Mouse (Mus musculus) cerebellum, adult 11-12 months (tissue): ENCODE data around the gene Cdh1.
"Not testable (repeated sequence)": the region's sequence is repeated elsewhere in the genome, so short reads cannot be mapped to it uniquely, and the experiment has no call there.

Experiments used
- DNase-seq: peaks from one replicate; pipeline ENCODE4 v3.0.0; 2022

The Cdh1 gene

DNA sequence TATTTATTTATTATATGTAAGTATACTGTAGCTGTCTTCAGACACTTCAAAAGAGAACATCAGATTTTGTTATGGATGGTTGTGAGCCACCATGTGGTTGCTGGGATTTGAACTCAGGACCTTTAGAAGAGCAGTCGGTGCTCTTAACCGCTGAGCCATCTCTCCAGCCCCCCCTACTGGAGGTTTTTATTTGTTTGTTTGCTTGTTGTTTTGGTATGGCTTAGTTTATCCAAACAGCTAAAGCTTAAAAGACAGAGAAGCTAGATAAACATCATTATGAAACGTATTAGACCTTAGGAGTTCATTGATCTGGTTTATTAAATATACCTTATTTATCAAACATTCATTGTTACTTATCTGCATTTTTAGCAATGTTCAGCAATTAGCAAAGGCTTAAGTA is 7.5 kb upstream of the Cdh1 start:
- DNase-seq: not testable (repeated sequence)

DNA sequence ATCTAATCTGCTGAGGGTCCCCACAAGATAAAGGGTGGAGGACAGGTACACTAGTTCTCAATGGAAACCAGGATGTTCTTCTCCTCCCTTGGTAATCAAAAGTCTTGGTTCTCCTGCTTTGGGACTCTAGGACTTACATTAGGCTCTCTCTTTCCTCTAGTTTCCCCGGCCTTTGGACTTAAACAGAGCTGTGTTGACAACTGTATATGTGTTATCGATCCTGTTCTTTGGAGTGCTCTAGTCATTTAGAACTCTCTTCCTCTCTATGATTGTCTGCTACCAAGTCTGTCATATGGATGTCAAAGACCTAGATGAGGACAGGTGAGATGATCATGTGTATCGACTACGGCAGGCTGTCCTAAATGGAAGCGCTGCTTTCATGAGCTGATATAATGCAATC is 6.1 kb upstream of the Cdh1 start:
- DNase-seq: no peak

DNA sequence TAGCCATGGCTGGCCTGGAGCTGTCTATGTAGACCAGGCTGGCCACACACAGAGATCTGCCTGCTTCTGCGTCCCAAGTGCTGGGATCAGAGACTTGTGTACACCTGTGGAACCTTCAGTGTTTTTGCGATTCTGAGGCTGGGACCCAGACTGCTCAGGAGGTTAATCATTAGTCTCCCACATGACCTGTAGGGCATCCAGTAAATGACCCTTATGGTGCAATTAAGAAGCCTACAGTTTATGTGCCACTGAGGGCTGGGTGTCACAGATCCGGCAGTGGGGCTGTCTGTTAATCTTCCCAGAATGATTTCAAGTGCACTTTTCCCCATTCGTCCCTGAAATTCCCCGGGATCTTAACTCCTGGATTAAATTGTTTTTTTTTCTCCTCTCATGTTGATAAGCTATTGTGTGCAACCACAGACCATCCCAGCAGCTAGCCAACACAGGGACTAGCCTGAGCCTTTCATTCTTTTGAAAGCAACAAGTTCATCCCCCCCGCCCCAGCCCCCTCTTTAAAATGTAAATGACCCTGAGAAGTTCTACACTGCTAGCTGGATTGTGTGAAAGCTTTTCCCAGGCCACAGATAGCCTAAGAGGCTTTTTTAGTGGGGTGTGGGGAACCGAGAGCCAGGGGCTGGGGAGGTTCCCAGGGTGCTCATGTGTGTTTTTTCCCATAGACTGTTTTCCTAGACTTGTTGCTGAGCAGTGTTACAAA is 3.7 kb upstream of the Cdh1 start:
- no peak for DNase-seq

DNA sequence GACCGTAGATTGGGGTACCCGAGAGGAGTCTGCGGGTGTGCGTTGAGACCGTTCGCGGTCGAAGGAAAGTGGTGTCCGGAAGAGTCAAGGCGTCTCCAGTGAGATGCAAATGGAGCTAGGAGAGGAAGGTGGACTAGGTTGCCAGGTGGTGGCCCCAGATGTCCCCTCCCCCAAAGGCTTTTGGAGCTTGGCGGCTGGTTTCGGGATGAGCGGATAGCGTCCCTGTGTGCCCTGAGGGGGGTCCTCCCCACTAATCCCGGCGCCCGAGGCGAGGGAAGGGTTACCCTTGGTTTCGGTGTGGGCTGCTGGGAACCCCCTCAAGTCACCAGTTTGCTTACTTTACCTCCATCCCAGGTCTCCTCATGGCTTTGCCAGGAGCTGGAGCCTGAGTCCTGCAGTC is 782 bp downstream of the Cdh1 start:
- peak; percentile 6 for DNase-seq

DNA sequence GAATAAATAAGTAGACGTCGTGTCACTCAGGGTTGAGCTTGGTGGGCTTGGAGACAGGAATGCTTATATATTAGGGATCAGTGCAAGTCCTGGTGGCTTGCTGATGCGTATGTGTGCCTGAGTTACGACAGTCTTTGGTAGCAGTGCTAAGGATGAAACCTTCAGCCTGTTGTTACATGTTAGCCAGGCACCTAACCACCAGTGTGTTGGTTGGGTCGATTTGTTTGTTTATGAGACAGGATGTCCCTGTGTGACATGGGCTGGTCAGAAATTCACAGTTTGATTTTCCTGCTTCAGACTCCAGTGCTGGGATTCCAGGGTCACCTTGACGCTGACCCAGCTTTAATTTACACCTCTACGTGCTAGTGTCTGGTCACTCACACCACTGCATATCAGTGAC is 2.5 kb downstream of the Cdh1 start:
- DNase-seq: no peak

DNA sequence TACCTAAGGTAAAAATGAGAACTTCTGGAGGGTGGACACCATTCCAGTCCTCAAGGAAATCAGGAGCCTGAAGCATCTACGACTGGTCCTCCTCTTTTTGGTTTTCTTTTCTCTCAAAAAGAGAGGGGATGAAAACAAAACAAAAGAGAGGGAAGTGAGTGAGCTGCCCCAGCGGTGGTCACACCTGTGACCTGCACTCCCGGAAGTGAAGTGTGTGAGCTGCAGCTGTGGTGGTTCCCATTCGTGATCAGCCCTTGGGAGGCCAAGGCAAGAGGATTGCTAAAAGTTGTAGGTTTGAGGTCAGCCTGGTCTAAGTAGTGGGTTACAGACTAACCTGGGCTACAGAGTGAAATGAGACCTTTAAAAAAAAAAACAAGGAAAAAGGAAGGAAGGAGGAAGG is 3.0 kb downstream of the Cdh1 start:
- DNase-seq: no peak

DNA sequence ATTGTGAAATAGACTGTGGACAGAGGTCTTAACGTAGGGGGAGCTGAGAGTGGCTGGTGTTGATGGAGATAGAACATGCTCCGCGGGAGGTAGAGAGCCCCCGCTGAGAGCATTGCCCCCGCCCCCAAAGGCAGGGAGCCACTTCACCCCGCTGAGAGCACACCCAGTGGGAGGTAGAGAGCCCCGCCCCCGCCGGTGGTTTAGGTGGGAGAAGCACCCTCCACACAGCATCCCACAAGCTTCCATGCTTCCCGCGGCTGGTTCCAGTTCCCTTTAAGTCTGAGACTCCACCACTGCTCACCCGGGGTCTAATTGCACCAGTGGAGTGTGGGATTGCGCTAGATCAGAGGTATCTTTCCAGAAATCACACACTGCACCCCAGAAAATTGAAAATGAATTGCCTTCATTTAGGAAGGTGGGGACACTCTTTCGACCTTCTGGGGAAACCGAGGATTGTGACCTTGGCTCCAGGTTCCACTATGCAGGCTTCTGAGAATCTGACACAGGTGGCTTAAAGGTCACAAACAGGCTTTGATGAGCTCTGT is 3.5 kb downstream of the Cdh1 start:
- no peak for DNase-seq

DNA sequence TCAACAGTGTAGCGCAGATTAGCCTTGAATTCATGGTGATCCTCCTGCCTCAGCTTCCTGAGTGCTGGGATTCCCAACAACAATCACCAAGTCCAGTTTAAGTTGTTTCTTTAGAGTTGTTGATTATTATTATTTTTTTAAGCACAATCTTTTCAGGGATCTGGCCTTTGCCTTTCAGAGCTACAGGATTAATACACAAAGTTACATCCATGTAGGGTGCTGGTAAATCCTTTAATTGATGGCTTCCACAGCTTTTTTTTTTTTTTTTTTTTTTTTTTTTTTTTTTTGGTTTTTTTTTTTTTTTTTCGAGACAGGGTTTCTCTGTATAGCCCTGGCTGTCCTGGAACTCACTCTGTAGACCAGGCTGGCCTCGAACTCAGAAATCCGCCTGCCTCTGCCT is 4.6 kb downstream of the Cdh1 start:
- DNase-seq: not testable (repeated sequence)

DNA sequence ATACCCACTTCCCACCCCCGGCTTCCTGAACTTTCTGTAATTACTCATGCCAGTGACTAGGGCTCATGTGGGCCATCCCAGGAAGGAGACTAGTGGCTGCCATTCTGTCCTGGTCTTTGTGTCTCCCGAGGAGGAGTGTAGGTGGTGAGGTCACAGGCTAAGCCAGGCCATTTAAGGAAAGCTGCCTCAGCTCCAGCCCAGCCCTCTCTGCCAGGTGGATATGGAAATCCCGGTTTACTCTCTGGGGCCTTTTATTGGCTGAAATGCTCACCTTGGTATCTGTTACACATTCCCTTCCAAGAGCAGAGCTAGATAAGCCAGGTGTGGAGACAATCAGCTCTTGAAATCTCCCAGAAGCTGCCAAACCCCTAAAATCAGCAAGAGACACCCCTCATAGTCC is 5.3 kb downstream of the Cdh1 start:
- DNase-seq: no peak

DNA sequence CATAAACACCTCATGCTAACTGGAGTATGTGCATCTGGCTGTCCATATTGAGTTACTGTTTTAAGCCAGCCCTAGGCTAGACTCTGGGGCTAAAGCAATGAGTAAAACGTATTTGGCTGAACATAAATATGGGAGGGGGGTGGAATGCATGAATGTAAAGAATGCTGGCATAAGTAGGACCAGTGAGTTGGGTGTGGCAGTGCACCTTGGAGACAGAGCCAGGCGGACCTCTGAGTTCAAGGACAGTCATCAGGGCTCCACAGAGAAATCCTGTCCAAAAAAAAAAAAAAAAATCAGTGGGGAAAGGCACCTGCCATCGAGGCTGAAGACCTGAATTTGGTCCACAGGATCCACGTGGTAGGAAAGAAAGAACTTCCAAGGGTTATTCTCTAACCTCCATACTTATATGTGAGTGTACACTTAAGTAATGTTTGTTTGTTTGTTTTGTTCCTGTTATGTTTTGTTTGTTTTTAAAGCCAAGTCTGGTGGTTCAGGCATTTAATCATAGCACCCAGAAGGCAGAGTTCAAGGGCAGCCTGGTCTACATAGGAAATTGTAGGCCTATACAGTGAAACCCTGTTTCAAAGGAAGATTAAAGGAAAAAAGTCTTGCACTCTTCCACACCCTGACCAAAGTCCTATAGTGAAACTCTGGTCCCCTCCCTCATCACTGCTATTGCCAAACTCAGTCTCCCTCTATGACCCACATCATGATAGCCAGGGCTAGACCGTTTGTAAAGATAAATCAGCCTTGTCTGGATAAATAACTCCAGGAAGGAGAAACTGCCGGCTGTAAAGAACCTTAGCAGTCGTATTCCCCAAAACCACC is 6.1 kb downstream of the Cdh1 start:
- DNase-seq: no peak

DNA sequence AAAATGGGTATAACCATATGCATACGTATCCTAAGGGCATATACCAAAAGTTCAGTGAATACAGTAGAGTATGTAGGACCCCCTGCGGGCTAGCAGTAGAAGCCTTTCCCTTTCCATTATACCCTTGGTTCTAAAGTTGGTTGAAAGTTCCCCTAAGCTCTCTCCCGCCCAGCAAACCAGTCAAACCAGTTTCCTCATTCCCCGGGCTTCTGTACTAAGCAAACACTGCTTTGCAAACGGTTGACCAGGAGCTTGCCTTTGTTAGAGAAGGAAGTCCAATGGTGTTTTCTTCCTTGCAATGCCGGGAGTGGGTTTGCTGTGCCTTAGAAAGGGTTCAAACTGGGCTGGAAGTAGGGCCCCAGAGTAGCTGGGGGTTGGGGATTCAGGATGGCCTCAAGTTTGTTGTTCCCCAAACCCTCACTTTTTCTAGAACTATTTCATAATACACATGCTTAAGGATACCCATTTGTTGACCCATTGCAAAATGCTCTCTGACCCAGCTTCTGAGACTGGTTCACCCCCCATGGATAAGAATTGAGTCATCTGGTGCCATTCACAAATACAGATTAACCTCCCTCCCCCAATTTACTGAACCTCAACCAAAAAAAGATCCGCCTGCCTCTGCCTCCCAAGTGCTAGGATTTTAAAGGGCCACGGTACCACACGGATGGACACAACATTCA is 7.9 kb downstream of the Cdh1 start:
- DNase-seq: no peak

DNA sequence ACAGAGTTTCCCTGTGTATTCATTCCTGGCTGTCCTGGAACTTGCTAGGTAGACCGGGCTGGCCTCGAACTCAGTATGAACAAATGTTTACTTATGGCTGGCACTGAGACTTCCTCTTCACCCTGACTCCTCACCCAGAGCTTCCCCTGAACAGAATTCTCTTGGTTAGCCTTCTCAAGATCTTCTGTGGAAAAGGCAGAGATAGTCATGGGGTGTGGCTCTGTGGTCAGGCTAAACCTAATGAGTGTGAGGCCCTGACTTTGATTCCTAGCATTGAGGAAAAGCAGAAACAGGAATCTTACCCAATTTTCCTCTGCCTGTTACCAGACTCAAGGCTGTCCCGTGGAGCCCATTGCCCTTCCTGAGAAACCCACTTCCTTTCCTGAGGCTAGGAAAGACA is 8.9 kb downstream of the Cdh1 start:
- DNase-seq: no peak

DNA sequence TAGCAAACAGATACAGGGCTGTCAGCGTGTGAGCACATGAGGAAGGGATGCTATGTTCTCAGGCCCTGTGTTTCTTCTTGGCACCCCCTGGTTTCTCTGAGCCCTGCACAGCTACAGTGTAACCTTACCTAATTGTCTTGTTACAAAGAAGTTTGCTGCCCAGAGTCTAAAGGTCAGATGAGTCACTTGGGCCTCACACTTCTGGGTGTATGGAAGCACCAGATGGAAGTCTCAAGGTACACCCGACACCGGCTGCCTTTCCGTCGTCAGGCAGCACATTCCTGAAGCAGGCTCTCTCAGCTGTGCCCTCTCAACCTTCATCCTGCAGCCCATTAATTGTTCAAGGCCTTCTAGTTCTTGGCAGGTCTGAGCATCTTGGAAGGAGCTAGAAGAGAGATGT is 11.6 kb downstream of the Cdh1 start:
- DNase-seq: no peak

DNA sequence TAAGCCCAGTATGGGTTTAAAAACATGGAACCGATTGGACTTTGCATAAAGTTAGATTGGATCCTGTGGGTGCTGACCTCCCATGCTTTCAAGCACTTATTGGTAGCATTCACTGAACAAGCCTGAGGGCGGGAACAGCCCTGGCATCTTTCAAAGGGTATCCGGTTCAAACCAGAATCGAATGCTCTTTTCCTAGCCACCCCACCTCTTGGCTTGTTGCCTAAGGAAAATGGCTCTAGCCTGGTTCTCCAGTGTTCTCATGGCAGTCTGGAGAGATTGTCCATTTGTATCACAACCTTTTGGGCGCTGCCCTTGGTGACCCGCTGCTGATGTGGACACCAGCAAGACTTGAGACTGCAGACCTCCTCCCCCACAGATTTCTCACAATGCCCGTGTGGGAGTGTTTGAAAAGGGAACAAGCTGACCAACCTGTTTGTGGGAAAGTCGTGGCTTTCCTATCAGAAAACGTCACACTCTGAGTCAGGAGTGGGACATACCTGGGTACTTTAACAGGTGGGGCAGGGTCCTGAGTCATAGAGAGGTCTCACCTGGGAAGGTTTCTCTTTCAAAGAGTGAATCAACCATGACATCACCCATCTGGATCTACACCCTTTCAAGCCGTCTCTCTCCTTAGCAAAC is 12.6 kb downstream of the Cdh1 start:
- no peak for DNase-seq

DNA sequence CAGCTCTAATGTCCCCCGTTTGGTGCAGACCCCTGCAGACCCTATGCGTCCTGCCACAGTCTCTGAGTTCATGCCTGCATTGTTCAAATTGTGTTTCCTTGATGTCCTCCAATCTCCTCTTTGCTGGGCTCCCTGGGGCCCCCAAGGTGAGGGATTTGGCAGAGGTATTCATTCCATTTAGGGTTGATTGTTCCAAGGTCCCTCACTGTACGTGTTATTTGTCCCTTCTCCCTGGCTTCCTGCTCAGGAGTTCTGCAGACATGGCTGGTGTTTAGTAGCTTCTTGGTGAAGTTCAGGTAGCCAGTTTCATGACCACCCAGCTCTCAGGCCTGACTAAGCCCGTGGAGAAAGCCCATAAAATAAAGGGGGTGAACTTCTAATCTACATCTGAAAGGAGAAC is 13.5 kb downstream of the Cdh1 start:
- no peak for DNase-seq

DNA sequence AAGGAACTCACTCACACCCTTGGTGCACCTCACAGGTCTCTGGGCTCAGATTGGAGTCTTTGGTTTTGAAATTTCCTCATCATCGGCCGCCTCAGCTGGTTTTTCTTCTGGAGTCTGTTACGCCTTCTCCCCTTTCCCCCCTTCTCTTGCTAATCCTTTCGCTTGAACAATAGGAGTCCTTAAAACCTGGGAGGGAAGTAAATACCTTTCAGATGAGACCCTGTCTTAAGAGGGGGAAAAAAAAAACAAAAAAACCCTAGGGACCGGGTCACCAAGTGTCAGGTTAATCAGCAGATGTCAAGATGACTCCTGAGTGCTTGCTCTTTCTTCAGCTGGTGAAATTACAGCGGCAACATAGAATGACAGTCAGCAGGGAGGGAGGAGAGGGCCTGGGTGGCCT is 14.0 kb downstream of the Cdh1 start:
- no peak for DNase-seq

DNA sequence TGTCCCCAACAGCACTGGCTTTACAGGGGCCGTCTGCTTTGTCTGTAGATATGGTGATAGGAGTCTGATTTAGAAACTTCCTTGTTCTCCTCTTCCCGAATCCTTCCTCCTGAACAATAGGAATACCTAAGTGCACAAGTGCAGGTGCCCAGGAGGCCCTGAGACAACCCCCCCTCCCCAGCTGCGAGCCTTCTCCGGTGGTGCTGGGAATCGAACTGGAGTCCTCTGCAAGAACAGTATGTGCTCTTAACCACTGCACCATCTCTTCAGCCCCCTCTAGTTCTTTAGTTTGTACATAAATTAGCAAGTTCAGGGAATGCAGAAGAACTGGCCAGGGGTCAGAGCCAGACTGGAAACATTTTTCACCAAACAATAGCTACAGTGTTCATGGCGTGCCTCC is 14.7 kb downstream of the Cdh1 start:
- DNase-seq: no peak

DNA sequence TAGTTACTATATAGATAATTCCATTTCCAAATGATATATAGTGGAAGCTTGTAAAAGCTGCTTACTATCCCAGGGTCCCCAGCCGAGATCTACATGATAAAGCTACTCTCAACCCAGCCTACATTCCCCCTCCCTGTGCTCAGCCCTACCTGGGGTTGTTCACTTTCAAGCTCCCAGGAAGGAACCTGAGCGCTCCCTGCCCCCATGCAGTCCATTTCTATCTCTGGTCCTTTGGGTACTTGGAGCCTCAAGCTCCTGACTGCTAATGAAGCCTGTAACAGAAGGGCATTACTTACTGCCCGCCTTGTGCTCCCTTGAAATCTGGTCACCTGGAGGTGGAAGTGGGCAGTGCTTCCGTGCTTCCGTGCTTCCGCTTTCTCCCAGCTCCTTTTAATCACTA is 15.2 kb downstream of the Cdh1 start:
- DNase-seq: no peak

DNA sequence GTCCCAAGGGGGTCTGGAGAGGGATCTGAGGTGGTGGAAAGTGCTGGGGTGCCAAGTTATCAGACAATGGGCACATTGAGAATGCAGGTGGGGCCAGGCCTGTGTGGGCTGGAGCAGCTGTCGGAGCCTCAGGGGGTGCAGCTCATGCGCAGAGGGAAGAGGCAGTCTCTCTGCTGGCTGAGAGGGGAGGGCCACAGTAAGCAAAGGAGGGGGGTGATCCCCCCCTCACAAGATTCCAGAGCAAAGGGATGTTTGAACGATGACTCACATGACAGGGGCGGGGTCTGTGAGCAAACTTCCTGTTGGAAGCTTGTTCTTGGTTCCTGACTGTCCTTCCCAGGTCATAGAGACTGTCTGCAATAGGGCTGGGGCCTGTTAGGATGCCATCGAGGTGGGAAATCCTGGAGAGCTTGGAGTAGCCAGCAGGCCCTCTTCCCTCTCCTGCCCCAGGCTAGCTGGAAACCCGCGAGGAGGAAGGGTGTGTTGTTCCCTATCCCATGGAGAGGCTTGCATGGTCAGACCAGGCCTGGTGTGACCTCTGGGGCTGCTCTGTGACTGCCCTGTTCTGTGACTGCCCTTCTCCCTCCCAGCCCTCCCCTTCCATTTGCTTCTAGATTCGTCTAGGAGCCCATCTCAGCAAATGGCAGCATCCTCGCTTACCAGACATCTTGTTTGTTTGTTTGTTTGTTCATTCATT is 16.5 kb downstream of the Cdh1 start:
- DNase-seq: peak; percentile 14

DNA sequence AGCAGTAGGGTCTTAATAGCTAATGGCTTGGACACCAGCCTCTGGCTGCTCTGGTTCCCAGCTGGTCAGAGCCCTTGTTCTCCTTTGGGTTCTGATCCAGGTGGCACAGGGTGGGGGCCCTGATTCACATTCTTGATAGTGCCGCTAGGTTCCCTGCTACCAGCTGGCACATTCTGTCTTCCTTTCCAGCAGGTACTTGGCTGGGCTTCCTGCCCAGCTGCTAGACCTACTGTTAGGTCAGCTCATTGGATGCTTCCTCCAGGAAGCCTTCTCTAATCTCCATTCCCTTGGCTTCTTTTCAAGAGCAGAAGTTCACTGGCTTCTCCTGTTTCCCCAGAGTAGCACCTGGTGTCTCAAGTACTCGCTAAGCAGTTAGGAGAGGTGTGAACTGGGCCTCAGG is 17.3 kb downstream of the Cdh1 start:
- peak; percentile 68 for DNase-seq

DNA sequence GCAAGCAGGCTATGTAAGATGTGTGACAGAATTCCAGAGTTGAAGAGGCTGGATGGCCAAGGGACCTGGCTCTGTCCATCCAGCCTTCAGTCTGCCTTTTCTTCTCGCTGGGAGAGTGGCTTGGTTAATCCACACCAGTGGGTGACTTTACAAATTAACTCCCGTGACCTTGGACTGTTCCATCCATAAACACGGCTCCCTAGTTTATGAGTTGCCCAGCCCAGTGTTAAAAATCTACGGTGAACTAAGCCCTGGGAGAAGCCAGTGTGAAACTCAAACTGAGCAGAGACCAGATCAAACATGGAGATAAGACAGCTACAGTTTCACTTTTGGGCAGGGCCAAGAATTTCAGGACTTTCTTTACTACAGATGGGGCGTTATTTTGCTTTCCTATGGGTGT is 19.9 kb downstream of the Cdh1 start:
- no peak for DNase-seq

DNA sequence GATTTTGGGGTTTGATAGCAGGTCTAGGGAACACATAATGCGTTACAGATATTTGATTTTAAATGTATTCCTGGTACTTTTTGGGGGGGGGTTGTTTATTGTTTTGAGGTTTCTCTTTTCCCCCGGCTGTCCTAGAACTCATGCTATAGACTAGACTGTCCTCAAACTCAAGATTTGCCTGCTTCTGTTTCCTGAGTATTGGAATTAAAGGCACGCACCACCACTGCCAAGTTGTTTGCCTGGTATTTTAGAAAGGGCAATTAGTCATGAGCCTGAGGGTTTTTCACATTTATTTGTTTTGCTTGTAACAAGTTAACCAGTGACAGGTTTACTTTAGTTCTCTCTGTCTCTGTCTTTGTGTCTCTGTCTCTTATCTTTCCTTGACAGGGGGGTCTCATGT is 20.3 kb downstream of the Cdh1 start:
- DNase-seq: no peak

DNA sequence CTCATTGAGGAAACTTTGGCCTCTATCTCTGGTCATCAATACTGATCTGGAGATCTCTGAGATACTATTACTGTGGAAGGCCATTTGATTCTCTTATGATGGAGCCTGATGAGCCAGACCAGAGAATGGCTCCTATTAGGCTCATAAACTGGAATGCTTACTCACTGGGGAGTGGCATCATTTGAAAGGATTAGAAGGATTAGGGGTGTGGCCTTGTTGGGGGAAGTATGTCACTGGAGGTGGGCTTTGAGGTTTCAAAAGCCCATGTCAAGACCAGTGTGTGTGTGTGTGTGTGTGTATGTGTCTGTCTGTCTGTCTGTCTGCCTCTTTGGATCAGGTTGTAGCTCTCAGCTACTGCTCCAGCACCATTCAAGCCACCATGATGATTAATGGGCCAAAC is 20.8 kb downstream of the Cdh1 start:
- no peak for DNase-seq
